Mouse (Mus musculus) heart, embryonic 16.5 days (tissue): ENCODE results near the gene Myh9. TPM values are rescaled to one million over a fixed set of nuclear protein-coding genes. Genes with fewer than 3 reads are reported as not detected.
"Not testable (repeated sequence)": the region's sequence is repeated elsewhere in the genome, so short reads cannot be mapped to it uniquely, and the experiment has no call there.

ENCODE experiments used
- ATAC-seq: fragments of 200-750 bp; cut with Nextera tagmentation; replicated peaks from 2 replicates; pipeline ENCODE4 v1.8.0; 2017; ENCODE audit warnings: moderate number of reproducible peaks; ENCODE audit not compliant: insufficient read depth, low FRiP score; ENCODE audit errors: extremely low read depth
- H3K27ac ChIP-seq: fragments of 300-500 bp; sonication (generic); 2 replicates; pipeline ENCODE4 v1.5.1; 2014; ENCODE audit warnings: mild to moderate bottlenecking, low read length, control low read depth, moderate library complexity
- H3K27me3 ChIP-seq: fragments of 300-500 bp; sonication (generic); 2 replicates; pipeline ENCODE4 v1.6.1; 2014; ENCODE audit warnings: low read length, mixed read lengths; ENCODE audit not compliant: control insufficient read depth, insufficient read depth
- H3K36me3 ChIP-seq: fragments of 300-500 bp; sonication (generic); 2 replicates; pipeline ENCODE4 v1.6.1; 2014; ENCODE audit not compliant: control insufficient read depth, insufficient read depth
- H3K4me1 ChIP-seq: fragments of 300-500 bp; sonication (generic); 2 replicates; pipeline ENCODE4 v1.6.1; 2014; ENCODE audit warnings: low read length, mixed read lengths; ENCODE audit not compliant: control insufficient read depth, insufficient read depth
- H3K4me2 ChIP-seq: fragments of 300-500 bp; sonication (generic); 2 replicates; pipeline ENCODE4 v1.6.1; 2014; ENCODE audit warnings: low read depth, mild to moderate bottlenecking, control low read depth, low read length
- H3K4me3 ChIP-seq: fragments of 300-500 bp; sonication (generic); 2 replicates; pipeline ENCODE4 v1.5.1; 2014; ENCODE audit warnings: mild to moderate bottlenecking, control low read depth, low read length
- H3K9ac ChIP-seq: fragments of 300-500 bp; sonication (generic); 2 replicates; pipeline ENCODE4 v1.6.1; 2014; ENCODE audit warnings: low read length, control low read depth
- H3K9me3 ChIP-seq: fragments of 300-500 bp; sonication (generic); replicated peaks from 2 replicates; pipeline ENCODE4 v1.6.1; 2016; ENCODE audit warnings: low read length; ENCODE audit not compliant: control insufficient read depth
- WGBS: fragments of 180-500 bp; shearing (Covaris S2); extraction: QIAGEN DNeasy Blood & Tissue Kit; methylation state at CpG from one replicate; pipeline ENCODE4 v1.1.7; 2014; 5-methylcytosine and 5-hydroxymethylcytosine counted together
- polyA plus RNA-seq: library from polyadenylated mRNA; unstranded; fragments of >200 nt; fragmentation: Nextera tagmentation; extraction: Ambion mirVana; gene quantifications from 2 replicates; pipeline ENCODE4 v1.2.1, GENCODE M21; 2015

Gene Myh9
- polyA plus RNA-seq, 1 experiment from 2014 or later: 22.8 TPM

GRCm38 (mm10) chr15:77727139-77727538 lies 114.8 kb downstream of the Myh9 start:
- H3K9me3 ChIP-seq, H3K4me2 ChIP-seq, H3K27me3 ChIP-seq, H3K36me3 ChIP-seq, H3K4me3 ChIP-seq, H3K4me1 ChIP-seq, H3K9ac ChIP-seq, H3K27ac ChIP-seq, ATAC-seq: not testable (repeated sequence)
- 10% methylated on average over 3 of the region's 3 CpGs for WGBS

DNA sequence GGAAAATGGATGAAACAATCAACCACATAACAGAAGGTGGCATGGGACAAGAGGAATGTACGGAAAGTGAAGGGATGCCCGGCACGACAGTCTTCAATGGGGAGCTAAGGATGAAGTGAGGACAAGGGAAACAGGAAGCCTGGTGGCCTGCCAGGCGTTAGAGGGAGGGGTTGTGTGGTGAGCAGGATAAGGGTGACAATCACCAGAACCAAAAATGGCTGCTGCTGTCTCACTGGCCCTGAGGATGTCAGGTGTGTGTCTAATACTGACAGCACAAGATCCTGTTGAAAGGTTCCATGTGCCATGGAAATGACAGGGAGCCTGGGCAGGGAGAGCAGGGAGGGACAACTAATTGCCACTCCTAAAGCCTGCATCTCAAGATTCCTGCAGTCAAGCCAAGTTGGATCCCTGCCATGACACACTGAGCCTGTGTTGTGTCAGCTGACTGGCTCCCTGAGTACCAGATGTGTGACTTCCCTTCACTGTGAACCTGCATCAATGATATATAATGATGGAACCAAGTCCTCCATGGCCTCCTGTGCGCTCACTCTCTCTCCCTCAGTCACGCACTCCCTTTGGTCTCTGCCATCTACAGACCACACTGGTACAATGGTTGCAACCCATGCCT lies 116.5 kb downstream of the Myh9 start:
- not testable (repeated sequence) for H3K9me3 ChIP-seq, H3K36me3 ChIP-seq, H3K4me3 ChIP-seq, H3K4me1 ChIP-seq, H3K27ac ChIP-seq, H3K27me3 ChIP-seq, H3K4me2 ChIP-seq, H3K9ac ChIP-seq
- peak; percentile 88 for ATAC-seq
- 13% methylated on average over 6 of the region's 6 CpGs for WGBS

DNA sequence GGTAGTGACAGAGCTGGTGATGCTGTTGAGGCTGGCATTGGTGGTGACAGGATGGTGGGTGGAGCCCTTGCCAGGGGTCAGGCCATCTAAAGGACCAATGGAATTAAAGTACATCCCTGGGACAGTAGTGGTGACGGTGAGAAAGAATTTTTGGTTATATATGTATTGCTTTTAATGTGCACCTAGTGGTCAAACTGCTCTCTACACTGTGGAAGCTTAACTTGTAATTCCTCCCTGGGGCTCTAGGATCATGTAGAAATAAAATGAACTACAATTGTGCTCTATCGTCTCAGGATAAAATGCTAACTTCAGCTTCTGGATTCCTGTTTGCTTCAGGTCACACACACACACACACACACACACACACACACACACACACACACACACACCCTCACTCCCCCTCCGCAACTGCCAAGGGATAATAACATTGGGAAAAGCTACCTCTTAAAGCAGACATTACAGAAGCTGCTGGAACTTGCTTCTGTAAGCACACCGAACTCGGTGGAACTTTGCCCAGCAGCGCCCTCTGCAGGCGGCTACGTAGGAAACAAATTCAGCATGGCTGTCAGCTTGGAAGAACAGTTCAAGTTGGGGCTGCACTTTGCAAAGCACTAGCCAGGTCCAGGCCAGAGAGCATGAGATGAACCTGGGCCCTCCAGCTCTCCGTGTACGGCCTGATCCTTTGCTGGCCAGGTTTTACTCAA lies 117.6 kb downstream of the Myh9 start:
- H3K36me3 ChIP-seq, H3K4me3 ChIP-seq, H3K27me3 ChIP-seq, ATAC-seq, H3K4me1 ChIP-seq, H3K27ac ChIP-seq, H3K4me2 ChIP-seq, H3K9ac ChIP-seq, H3K9me3 ChIP-seq: not testable (repeated sequence)
- WGBS: 21% methylated on average over 3 of the region's 10 CpGs

DNA sequence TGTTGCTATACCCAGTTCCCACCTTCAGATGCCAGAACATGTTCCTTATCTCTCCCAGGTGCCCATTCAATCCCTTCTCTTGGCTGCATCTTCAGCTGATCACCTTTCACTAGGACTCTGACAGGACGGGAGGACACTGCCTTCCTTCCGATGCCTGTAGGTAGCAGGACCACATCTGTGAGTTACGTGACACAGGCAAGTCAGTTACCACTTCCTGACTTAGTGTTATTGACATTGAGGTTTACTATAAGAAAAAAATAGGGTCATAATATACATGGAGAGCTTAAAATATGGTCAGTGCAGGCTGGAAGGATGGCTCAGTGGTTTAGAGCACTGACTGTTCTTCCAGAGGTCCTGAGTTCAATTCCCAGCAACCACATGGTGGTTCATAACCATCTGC lies 120.5 kb downstream of the Myh9 start:
- not testable (repeated sequence) for H3K9ac ChIP-seq, ATAC-seq
- no CpG with 5 or more reads among the region's 3 CpGs for WGBS

DNA sequence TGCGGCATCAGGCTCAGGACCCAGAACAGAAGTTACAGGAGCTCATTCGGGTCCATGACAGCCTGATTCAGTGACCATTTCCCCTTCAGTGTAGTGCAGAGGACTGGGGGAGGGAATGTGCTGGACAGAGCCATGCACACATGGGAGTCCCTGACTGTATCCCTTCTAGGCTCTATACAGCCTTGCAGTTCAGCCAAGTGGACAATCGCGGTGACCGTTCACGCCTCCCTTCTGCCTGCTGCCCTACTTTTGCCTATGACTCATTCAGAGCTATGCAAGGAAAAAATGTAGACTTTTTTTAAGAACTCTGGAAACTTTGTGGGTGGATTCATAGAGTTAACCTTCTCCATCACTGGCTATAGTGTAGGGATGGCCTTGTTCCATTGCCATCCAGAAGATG lies 123.7 kb downstream of the Myh9 start:
- H3K27me3 ChIP-seq, H3K4me2 ChIP-seq, H3K27ac ChIP-seq, H3K36me3 ChIP-seq, H3K9ac ChIP-seq, H3K4me3 ChIP-seq, H3K9me3 ChIP-seq, H3K4me1 ChIP-seq: not testable (repeated sequence)
- ATAC-seq: peak; percentile 49; the same call in 1 of the 2 replicates
- 57% methylated on average over 2 of the region's 6 CpGs for WGBS

More for the DNA sequence above, 120.5 kb downstream of the Myh9 start:
- H3K27ac ChIP-seq, H3K4me2 ChIP-seq, H3K4me1 ChIP-seq, H3K36me3 ChIP-seq, H3K27me3 ChIP-seq, H3K4me3 ChIP-seq, H3K9me3 ChIP-seq: not testable (repeated sequence)

Other genes with a start within 250 kb of the Myh9 start
- gene Apol10b, start 246.1 kb downstream of the Myh9 start, polyA plus RNA-seq: 0.09 and 0.16 TPM in 2 replicates
- not detected in 2 replicates for gene Gm36245, start 242.9 kb downstream of the Myh9 start, polyA plus RNA-seq
- 0.25 and 0.33 TPM in 2 replicates for gene Apol11b, start 198.9 kb downstream of the Myh9 start, polyA plus RNA-seq
- gene Apol7e, start 143.3 kb downstream of the Myh9 start, polyA plus RNA-seq: 0.11 and 0.29 TPM in 2 replicates
- gene Apol9b, start 113.1 kb downstream of the Myh9 start, polyA plus RNA-seq: 0.17 and 0.21 TPM in 2 replicates
- gene Apol8, start 85.2 kb downstream of the Myh9 start, polyA plus RNA-seq: 0.05 TPM in 1 of 2 replicates, not detected in the other
- gene Txn2, start 86.8 kb upstream of the Myh9 start, polyA plus RNA-seq: 321 and 325 TPM in 2 replicates
- gene Foxred2, start 114.5 kb upstream of the Myh9 start, polyA plus RNA-seq: 0.76 and 1.0 TPM in 2 replicates
- gene Eif3d, start 128.6 kb upstream of the Myh9 start, polyA plus RNA-seq: 124 and 125 TPM in 2 replicates